Mouse (Mus musculus) C2C12 (cell line): ENCODE data around the gene Sys1.

Source experiments
- CEBPB ChIP-seq: IDR thresholded peaks from one replicate; pipeline ENCODE4 v1.6.1; 2011; ENCODE audit warnings: low read depth, mild to moderate bottlenecking, control low read depth, moderate library complexity
- CTCF ChIP-seq: IDR thresholded peaks from one replicate; pipeline ENCODE4 v1.5.1; 2011; ENCODE audit not compliant: control insufficient read depth, insufficient read depth, insufficient read length
- FOSL1 ChIP-seq: IDR thresholded peaks from one replicate; pipeline ENCODE4 v1.8.0; 2011; ENCODE audit warnings: mild to moderate bottlenecking, low read length; ENCODE audit not compliant: poor library complexity, insufficient read depth, severe bottlenecking
- MAX ChIP-seq: IDR thresholded peaks from one replicate; pipeline ENCODE4 v1.6.1; 2011; ENCODE audit warnings: mild to moderate bottlenecking, control low read depth
- MYOD1 ChIP-seq: IDR thresholded peaks from one replicate; pipeline ENCODE4 v1.6.1; 2011; ENCODE audit warnings: low read depth; ENCODE audit not compliant: control insufficient read depth, insufficient read length
- MYOG ChIP-seq: IDR thresholded peaks from one replicate; pipeline ENCODE4 v1.6.1; 2011; ENCODE audit not compliant: control insufficient read depth, insufficient read length; ENCODE audit errors: extremely low read depth
- USF1 ChIP-seq: IDR thresholded peaks from one replicate; pipeline ENCODE4 v1.6.1; 2011; ENCODE audit warnings: low read depth, mild to moderate bottlenecking, control low read depth, moderate library complexity

DNA sequence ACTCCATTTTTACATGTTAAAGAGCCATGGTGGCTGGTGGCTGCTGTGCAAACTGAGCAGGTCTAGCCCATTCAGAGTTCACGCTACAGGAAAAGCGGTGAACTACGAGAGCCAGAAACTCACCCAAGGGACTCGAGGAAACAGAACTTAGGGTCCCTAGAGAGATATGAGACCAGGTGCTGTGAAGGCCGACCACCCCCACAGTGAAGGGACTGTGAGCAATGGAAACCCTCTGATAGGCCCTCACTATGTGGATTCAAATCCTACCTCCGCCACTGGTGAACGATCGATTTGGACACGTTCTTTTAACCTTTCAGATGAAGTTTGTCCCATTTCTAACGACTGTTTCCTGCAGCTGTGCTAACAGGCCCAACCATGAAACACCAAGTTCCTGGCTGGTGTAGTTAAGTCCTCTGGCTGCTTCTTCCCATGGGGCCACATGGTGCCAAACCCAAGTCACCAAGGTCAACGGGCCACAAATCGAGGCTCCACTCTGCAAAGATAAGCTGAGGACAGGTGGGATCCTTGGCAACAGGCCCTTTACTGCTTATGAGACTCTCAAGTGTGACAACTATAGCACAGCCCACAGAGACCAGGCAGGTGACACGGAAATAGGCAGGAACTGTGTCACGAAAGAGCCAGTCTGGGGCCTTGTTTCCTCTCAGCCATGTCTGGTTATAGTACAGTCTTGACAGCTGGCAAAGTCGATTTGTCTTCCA, 33.9 kb upstream of the Sys1 start:
- TF ChIP-seq CTCF (no peak), CEBPB (no peak), MYOG (no peak), MYOD1 (no peak), MAX (no peak), USF1 (no peak), FOSL1 (no peak)
